ENCODE assay signal across 8 mouse cellular contexts in genomic region chr7:25105411-25106160, GRCm38 (mm10). TPM values are rescaled to one million over a fixed set of nuclear protein-coding genes. Genes with fewer than 3 reads are reported as not detected.
A peak's percentile ranks its signal among the peaks of the same experiment; 100 is the strongest.
DNase-seq lines count a peak whose midpoint lies in the region; ATAC-seq and TF ChIP-seq lines count a peak whose summit lies in the region.

No protein-coding gene starts in this region.

- H3K4me3 ChIP-seq in kidney, postnatal 0 days (replicated peaks; ENCODE audit: low read depth, low read length), result no peak overlapping the region
- H3K4me3 ChIP-seq in liver, embryonic 13.5 days (replicated peaks), result no peak overlapping the region
- H3K4me3 ChIP-seq in neural tube, embryonic 12.5 days, result no peak overlapping the region
- no peak overlapping the region for H3K4me3 ChIP-seq in testis, adult 2 months (ENCODE audit: control insufficient read depth, low read depth, low read length)

- no peak overlapping the region for H3K27ac ChIP-seq in kidney, postnatal 0 days
- no peak overlapping the region for H3K27ac ChIP-seq in liver, embryonic 13.5 days
- no peak overlapping the region for H3K27ac ChIP-seq in neural tube, embryonic 12.5 days
- no peak overlapping the region for H3K27ac ChIP-seq in testis, adult 2 months (ENCODE audit: control insufficient read depth, insufficient read depth, low read depth, low read length)

- no peak for TF ChIP-seq POLR2A in testis, adult 2 months (IDR thresholded peaks at IDR 0.05; ENCODE audit: control insufficient read depth, low read depth, low read length)

- peak; percentile 85 for DNase-seq in CD4-positive helper T cell, adult 2 months (ENCODE audit: low read depth, low spot score)
- DNase-seq in adrenal gland, adult 2 months, result peak; percentile 81
- peak; percentile 84 for DNase-seq in embryo, embryonic 10 days (ENCODE audit: low spot score)
- DNase-seq in gastrocnemius, postnatal 36 days, result peak; percentile 51 to 60
- peak; percentile 77 for DNase-seq in kidney, postnatal 0 days (ENCODE audit: low spot score)
- DNase-seq in liver, embryonic 13.5 days, result peak; percentile 59

- H3K36me3 ChIP-seq in kidney, postnatal 0 days (ENCODE audit: insufficient read depth, low read length), result no peaks in the 10 kb centered on the region
- H3K36me3 ChIP-seq in liver, embryonic 13.5 days, result no peaks in the 10 kb centered on the region
- no peaks in the 10 kb centered on the region for H3K36me3 ChIP-seq in neural tube, embryonic 12.5 days
- no peaks in the 10 kb centered on the region for H3K36me3 ChIP-seq in testis, adult 2 months (ENCODE audit: control insufficient read depth, insufficient read depth, low read length)

- no peaks in the 10 kb centered on the region for H3K4me1 ChIP-seq in kidney, postnatal 0 days (replicated peaks; ENCODE audit: insufficient read depth, low read length)
- peaks cover 6% of the 10 kb centered on the region; the same call in 1 of the 2 replicates for H3K4me1 ChIP-seq in liver, embryonic 13.5 days (replicated peaks)
- peaks cover 6% of the 10 kb centered on the region for H3K4me1 ChIP-seq in neural tube, embryonic 12.5 days
- H3K4me1 ChIP-seq in testis, adult 2 months (ENCODE audit: control insufficient read depth, insufficient read depth, low read length), result peaks cover 12% of the 10 kb centered on the region

- H3K9ac ChIP-seq in kidney, postnatal 0 days (ENCODE audit: low read depth, low read length), result no peak overlapping the region
- no peak overlapping the region for H3K9ac ChIP-seq in liver, embryonic 13.5 days
- no peak overlapping the region for H3K9ac ChIP-seq in neural tube, embryonic 12.5 days

- intact Hi-C loops in gastrocnemius, postnatal 36 days (cut with DNase I), result no loop called here

- no peak overlapping the region for H3K4me2 ChIP-seq in kidney, postnatal 0 days (ENCODE audit: low read length)
- no peak overlapping the region for H3K4me2 ChIP-seq in liver, embryonic 13.5 days
- no peak overlapping the region for H3K4me2 ChIP-seq in neural tube, embryonic 12.5 days (replicated peaks)

- 22% methylated on average over 17 of the region's 17 CpGs for WGBS in kidney, postnatal 0 days
- 20% methylated on average over 17 of the region's 17 CpGs for WGBS in liver, embryonic 13.5 days (ENCODE audit: insufficient replicate concordance)
- WGBS in neural tube, embryonic 12.5 days, result 23% methylated on average over 17 of the region's 17 CpGs

- peak; percentile 93 for TF ChIP-seq CTCF in kidney, postnatal 0 days (IDR thresholded peaks at IDR 0.05; ENCODE audit: low read depth)
- peak; percentile 63; the same call in 1 of the 2 replicates for TF ChIP-seq CTCF in testis, adult 2 months (IDR thresholded peaks at IDR 0.05; ENCODE audit: control insufficient read depth, insufficient read depth, insufficient replicate concordance, low read depth, low read length)

- 0 out of 2 replicates have a peak, but pooled peaks have one; percentile 22 for ATAC-seq in kidney, postnatal 0 days (replicated peaks; ENCODE audit: low FRiP score, low read depth)
- ATAC-seq in liver, embryonic 13.5 days (ENCODE audit: low read depth), result peak; percentile 31; the same call in 1 of the 2 replicates
- ATAC-seq in neural tube, embryonic 12.5 days (ENCODE audit: low FRiP score, low read depth), result peak; percentile 54

- H3K9me3 ChIP-seq in kidney, postnatal 0 days (replicated peaks; ENCODE audit: low read length), result no peaks in the 10 kb centered on the region
- H3K9me3 ChIP-seq in liver, embryonic 13.5 days (replicated peaks), result no peaks in the 10 kb centered on the region
- no peaks in the 10 kb centered on the region for H3K9me3 ChIP-seq in neural tube, embryonic 12.5 days

- H3K27me3 ChIP-seq in kidney, postnatal 0 days (ENCODE audit: insufficient read depth, low read length), result no peaks in the 10 kb centered on the region
- H3K27me3 ChIP-seq in liver, embryonic 13.5 days, result no peaks in the 10 kb centered on the region
- no peaks in the 10 kb centered on the region for H3K27me3 ChIP-seq in neural tube, embryonic 12.5 days (replicated peaks)
- H3K27me3 ChIP-seq in testis, adult 2 months (ENCODE audit: control insufficient read depth, insufficient read depth, low read length), result no peaks in the 10 kb centered on the region

RNA-seq across cellular contexts. Expression of gene Zfp574, which starts 33.2 kb away (rescaled TPM):
- total RNA-seq in adrenal gland, adult 2 months (2021), result 10 to 100 TPM; 21.3 to 21.9 TPM
- polyA plus RNA-seq in adrenal gland, adult 2 months (2012; rRNA removed), result 60.8 and 61.2 TPM in 2 replicates
- total RNA-seq in gastrocnemius, postnatal 36 days (2021), result 1 to 10 TPM; 6.0 to 8.0 TPM
- polyA plus RNA-seq in kidney, postnatal 0 days (2015; fragmentation: Nextera tagmentation; extraction: Ambion mirVana), result 23.5 and 24.9 TPM in 2 replicates
- 9.7 and 11.1 TPM in 2 replicates for polyA plus RNA-seq in liver, embryonic 13.5 days (2015; fragmentation: Nextera tagmentation; extraction: Ambion mirVana)
- 38.7 and 39.2 TPM in 2 replicates for polyA plus RNA-seq in neural tube, embryonic 12.5 days (2016; fragmentation: Nextera tagmentation; extraction: Ambion mirVana)
- 267 and 276 TPM in 2 replicates for polyA plus RNA-seq in testis, adult 2 months (2012; rRNA removed)

RNA-seq across cellular contexts. Expression of gene Grik5, which starts 33.4 kb away (rescaled TPM):
- total RNA-seq in adrenal gland, adult 2 months (2021), result 10 to 100 TPM; 14.5 to 18.5 TPM
- polyA plus RNA-seq in adrenal gland, adult 2 months (2012; rRNA removed), result 54.9 and 71.3 TPM in 2 replicates
- total RNA-seq in gastrocnemius, postnatal 36 days (2021), result 1 to 10 TPM; 2.6 to 3.2 TPM
- 3.4 and 3.5 TPM in 2 replicates for polyA plus RNA-seq in kidney, postnatal 0 days (2015; fragmentation: Nextera tagmentation; extraction: Ambion mirVana)
- polyA plus RNA-seq in liver, embryonic 13.5 days (2015; fragmentation: Nextera tagmentation; extraction: Ambion mirVana), result 0.86 and 1.0 TPM in 2 replicates
- polyA plus RNA-seq in neural tube, embryonic 12.5 days (2016; fragmentation: Nextera tagmentation; extraction: Ambion mirVana), result 18.6 and 19.5 TPM in 2 replicates
- 83.7 and 86.7 TPM in 2 replicates for polyA plus RNA-seq in testis, adult 2 months (2012; rRNA removed)
